Mouse (Mus musculus) liver, postnatal 0 days (tissue): ENCODE data around the gene Gmppa.

Source experiments
- CTCF ChIP-seq: sonication (generic); IDR thresholded peaks from 2 replicates; pipeline ENCODE4 v1.5.1; 2016; ENCODE audit warnings: antibody characterized with exemption, low read depth
- EP300 ChIP-seq: IDR thresholded peaks from 2 replicates; pipeline ENCODE4 v1.6.1; 2016; ENCODE audit warnings: antibody characterized with exemption, low read depth, mild to moderate bottlenecking

DNA sequence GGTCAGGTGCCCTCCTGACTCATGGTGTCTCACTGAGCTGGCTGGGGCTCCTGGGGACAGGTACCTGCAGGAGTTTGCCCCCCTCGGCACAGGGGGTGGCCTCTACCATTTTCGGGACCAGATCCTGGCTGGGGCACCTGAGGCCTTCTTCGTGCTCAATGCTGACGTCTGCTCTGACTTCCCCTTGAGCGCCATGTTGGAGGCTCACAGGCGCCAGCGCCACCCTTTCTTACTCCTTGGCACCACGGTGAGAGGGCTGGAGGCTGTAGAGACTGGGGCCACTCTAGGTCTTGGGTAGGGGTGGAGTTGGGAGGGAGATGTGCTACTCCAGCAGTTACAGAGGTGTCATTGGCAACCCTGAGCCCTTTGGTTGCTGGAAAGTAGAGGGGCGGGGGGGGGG, 3.1 kb downstream of the Gmppa start:
- TF ChIP-seq CTCF (no peak), EP300 (no peak)
